Mouse (Mus musculus) bone marrow, adult 2 months (tissue): ENCODE results near the gene Impdh1.

ENCODE experiments used
- CTCF ChIP-seq: fragments of 200-500 bp; IDR thresholded peaks from 2 replicates; pipeline ENCODE4 v1.5.1; 2011; ENCODE audit warnings: low read length, control low read depth; ENCODE audit not compliant: control insufficient read depth, insufficient read depth
- POLR2A ChIP-seq: fragments of 200-500 bp; IDR thresholded peaks from 2 replicates; pipeline ENCODE4 v1.6.1; 2011; ENCODE audit warnings: low read depth, mild to moderate bottlenecking, control low read depth, low read length, borderline replicate concordance; ENCODE audit not compliant: control insufficient read depth

DNA sequence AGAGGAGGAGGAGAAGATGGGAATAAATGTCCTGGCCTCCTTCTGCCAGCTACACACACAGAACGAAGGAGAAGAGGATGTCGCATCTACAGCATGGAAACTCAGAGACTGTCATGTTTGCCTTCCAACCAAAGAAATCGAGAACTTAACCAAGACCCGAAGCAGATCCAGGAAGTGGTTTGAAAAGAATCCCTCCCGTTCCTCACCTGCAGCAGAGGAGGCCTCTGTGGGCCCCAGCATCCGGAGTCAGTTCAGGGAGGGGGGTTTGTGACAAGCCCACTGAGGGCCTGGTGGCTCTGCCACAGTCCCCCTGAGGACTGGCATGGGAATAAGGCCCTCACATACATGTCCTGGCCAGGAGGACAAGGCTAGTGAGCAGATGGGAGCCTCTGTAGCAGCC lies 16.2 kb upstream of the Impdh1 start:
- TF ChIP-seq POLR2A, result no peak
- TF ChIP-seq CTCF, result no peak
